Mouse (Mus musculus) stomach, embryonic 14.5 days (tissue): ENCODE results near the gene Mrpl41. TPM values are rescaled to one million over a fixed set of nuclear protein-coding genes. Genes with fewer than 3 reads are reported as not detected.

Experiments
- ATAC-seq: fragments of 200-750 bp; cut with Nextera tagmentation; 2 replicates; pipeline ENCODE4 v1.8.0; 2017; ENCODE audit warnings: low read depth, moderate TSS enrichment; ENCODE audit not compliant: insufficient number of reproducible peaks, insufficient read depth, low FRiP score
- H3K27ac ChIP-seq: fragments of 300-500 bp; sonication (generic); 2 replicates; pipeline ENCODE4 v1.5.1; 2014; ENCODE audit warnings: mild to moderate bottlenecking, low read length, moderate library complexity, mixed read lengths
- H3K27me3 ChIP-seq: fragments of 300-500 bp; sonication (generic); 2 replicates; pipeline ENCODE4 v1.6.1; 2014; ENCODE audit warnings: low read length, control low read depth, mixed read lengths; ENCODE audit not compliant: control insufficient read depth, insufficient read depth
- H3K36me3 ChIP-seq: fragments of 300-500 bp; sonication (generic); 2 replicates; pipeline ENCODE4 v1.6.1; 2014; ENCODE audit warnings: mild to moderate bottlenecking, control low read depth, low read length, moderate library complexity, mixed read lengths; ENCODE audit not compliant: control insufficient read depth, insufficient read depth
- H3K4me1 ChIP-seq: fragments of 300-500 bp; sonication (generic); 2 replicates; pipeline ENCODE4 v1.6.1; 2014; ENCODE audit warnings: low read length, control low read depth, mixed read lengths; ENCODE audit not compliant: control insufficient read depth, insufficient read depth
- H3K4me2 ChIP-seq: fragments of 300-500 bp; sonication (generic); replicated peaks from 2 replicates; pipeline ENCODE4 v1.6.1; 2014; ENCODE audit warnings: low read depth, low read length, control low read depth
- H3K4me3 ChIP-seq: fragments of 300-500 bp; sonication (generic); 2 replicates; pipeline ENCODE4 v1.5.1; 2014; ENCODE audit warnings: low read depth, low read length, control low read depth
- H3K9ac ChIP-seq: fragments of 300-500 bp; sonication (generic); replicated peaks from 2 replicates; pipeline ENCODE4 v1.6.1; 2014; ENCODE audit warnings: low read depth, mild to moderate bottlenecking, control low read depth, low read length, moderate library complexity, mixed read lengths
- H3K9me3 ChIP-seq: fragments of 300-500 bp; sonication (generic); 2 replicates; pipeline ENCODE4 v1.6.1; 2016; ENCODE audit warnings: low read depth, low read length, control low read depth; ENCODE audit not compliant: control insufficient read depth
- WGBS: fragments of 180-500 bp; shearing (Covaris S2); extraction: QIAGEN DNeasy Blood & Tissue Kit; methylation state at CpG from one replicate; pipeline ENCODE4 v1.1.7; 2014; 5-methylcytosine and 5-hydroxymethylcytosine counted together
- microRNA-seq: library from miRNA; unstranded; fragments of <30 nt; microRNA quantifications from one replicate; pipeline ENCODE4, GENCODE M21; 2016
- polyA plus RNA-seq: library from polyadenylated mRNA; unstranded; fragments of >200 nt; fragmentation: Nextera tagmentation; extraction: Ambion mirVana; gene quantifications from 2 replicates; pipeline ENCODE4 v1.2.1, GENCODE M21; 2014

The Mrpl41 gene
- polyA plus RNA-seq, 1 experiment from 2014 or later, result 129 TPM

DNA sequence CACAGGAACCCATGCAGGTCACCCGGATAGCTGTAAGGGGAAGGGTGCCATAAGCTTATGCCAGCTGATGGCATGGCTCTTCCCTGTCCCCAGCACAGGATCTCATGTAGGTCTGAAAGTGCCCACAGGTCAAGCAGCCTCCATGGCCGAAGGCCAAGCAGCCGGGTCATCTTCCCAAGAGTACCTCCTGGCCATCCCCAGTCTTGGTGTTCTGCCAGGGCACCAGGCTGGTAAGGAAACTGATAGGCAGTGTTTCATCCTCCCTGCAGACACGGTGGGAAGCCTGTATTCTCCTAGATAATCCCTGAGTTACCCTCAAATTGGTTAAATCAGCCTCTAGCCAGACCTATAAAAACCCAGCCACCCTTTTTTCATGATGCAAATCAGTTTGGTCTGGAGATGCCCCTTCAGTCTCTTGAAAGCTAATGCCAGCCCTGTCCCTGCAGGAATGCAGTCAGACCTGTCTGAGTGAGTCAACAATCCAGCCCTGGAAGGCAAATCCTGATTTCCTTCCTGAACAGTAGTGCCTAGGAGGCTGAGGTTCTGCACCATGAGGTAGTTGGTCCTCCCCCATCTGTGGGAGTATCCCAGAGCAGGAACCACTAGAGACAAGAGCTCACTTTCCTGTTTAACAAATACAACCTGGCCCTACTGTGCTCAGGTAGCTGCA, 47.0 kb downstream of the Mrpl41 start:
- Histone ChIP-seq H3K36me3 (no peaks in the 10 kb centered on the region; the same call in none of the 2 replicates), H3K4me2 (peak overlapping the region; percentile 22), H3K27me3 (no peaks in the 10 kb centered on the region), H3K27ac (peak overlapping the region; percentile 84), H3K4me1 (no peaks in the 10 kb centered on the region; the same call in 1 of the 2 replicates), H3K9me3 (no peaks in the 10 kb centered on the region), H3K9ac (no peak overlapping the region), H3K4me3 (no peak overlapping the region)
- whole genome bisulfite sequencing, result 60% methylated on average over 4 of the region's 4 CpGs
- ATAC-seq, result peak; percentile 86

DNA sequence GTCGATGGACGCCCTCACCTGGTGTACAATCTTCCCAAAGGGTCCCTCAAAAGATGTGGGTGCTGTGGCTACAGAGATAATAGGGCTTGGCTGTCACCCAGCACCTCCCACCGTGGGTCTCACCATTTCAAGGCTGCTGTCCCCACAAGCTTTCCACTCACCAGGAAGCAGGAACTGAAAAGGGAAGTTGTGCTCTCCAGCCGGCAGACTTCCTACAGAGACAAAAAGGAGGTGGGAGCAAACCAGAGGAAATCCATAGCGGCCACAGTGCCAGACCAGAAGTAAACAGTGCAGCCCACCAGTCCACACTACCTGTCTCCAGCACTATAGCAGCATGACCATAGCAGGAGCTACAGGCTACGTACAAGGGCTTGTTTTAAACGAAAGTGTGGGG, 47.9 kb downstream of the Mrpl41 start:
- no peaks in the 10 kb centered on the region; the same call in 1 of the 2 replicates for H3K4me1 ChIP-seq
- no peak for ATAC-seq
- no peak overlapping the region for H3K4me3 ChIP-seq
- H3K27ac ChIP-seq, result peak overlapping the region; percentile 33; the same call in 1 of the 2 replicates
- no peaks in the 10 kb centered on the region for H3K9me3 ChIP-seq
- H3K27me3 ChIP-seq, result no peaks in the 10 kb centered on the region
- no peaks in the 10 kb centered on the region; the same call in none of the 2 replicates for H3K36me3 ChIP-seq
- no peak overlapping the region; the same call in 1 of the 2 replicates for H3K9ac ChIP-seq
- no peak overlapping the region for H3K4me2 ChIP-seq
- WGBS, result 65% methylated on average over 7 of the region's 7 CpGs

GRCm38 (mm10) chr2:24926345-24926964, 48.4 kb downstream of the Mrpl41 start:
- no peak overlapping the region for H3K4me2 ChIP-seq
- no peak overlapping the region for H3K4me3 ChIP-seq
- ATAC-seq, result no peak
- H3K4me1 ChIP-seq, result no peaks in the 10 kb centered on the region; the same call in 1 of the 2 replicates
- WGBS, result 86% methylated on average over 9 of the region's 9 CpGs
- H3K27ac ChIP-seq, result no peak overlapping the region
- no peak overlapping the region for H3K9ac ChIP-seq
- no peaks in the 10 kb centered on the region for H3K9me3 ChIP-seq
- H3K36me3 ChIP-seq, result no peaks in the 10 kb centered on the region; the same call in none of the 2 replicates
- H3K27me3 ChIP-seq, result no peaks in the 10 kb centered on the region

DNA sequence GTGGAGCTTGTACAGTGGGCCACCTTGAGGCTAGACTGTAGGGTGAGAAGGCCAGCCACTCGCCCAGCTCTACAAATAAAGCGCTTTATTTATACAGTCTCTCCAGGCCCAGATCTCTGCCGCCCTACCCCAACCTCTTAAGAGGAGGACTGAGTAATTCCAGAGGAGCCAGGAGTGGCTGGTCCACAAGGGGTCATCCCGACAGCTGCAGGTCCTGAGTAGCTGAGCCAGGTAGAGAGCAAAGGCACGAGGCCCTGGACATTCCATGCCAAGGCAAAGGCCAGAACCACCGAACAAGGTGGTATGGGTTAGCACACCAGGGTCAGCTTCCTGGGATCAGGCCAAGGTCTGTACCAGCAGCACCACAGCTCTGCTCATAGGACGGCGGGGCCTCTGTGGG, 49.6 kb downstream of the Mrpl41 start:
- Histone ChIP-seq H3K4me2 (no peak overlapping the region), H3K9me3 (no peaks in the 10 kb centered on the region), H3K27ac (no peak overlapping the region), H3K4me3 (no peak overlapping the region), H3K36me3 (no peaks in the 10 kb centered on the region; the same call in none of the 2 replicates), H3K9ac (no peak overlapping the region), H3K4me1 (no peaks in the 10 kb centered on the region; the same call in 1 of the 2 replicates), H3K27me3 (no peaks in the 10 kb centered on the region)
- ATAC-seq, result no peak
- WGBS, result 68% methylated on average over 8 of the region's 8 CpGs

Small RNA genes lying within 50 kb of the gene (microRNA-seq; reads per million reads assigned to microRNA genes)
- not detected for gene Gm22875

Other genes starting within 250 kb of the Mrpl41 start
- 1.3 TPM in 2 replicates for gene Cacna1b, start 211.9 kb downstream of the Mrpl41 start, polyA plus RNA-seq
- gene Ehmt1, start 55.5 kb downstream of the Mrpl41 start, polyA plus RNA-seq, result 91.2 and 95.9 TPM in 2 replicates
- gene Arrdc1, start 39.8 kb downstream of the Mrpl41 start, polyA plus RNA-seq, result 72.4 and 80.5 TPM in 2 replicates
- gene Zmynd19, start 25.3 kb downstream of the Mrpl41 start, polyA plus RNA-seq, result 6.3 and 8.1 TPM in 2 replicates
- 25.4 and 28.6 TPM in 2 replicates for gene Dph7, start 12.7 kb downstream of the Mrpl41 start, polyA plus RNA-seq
- 5.2 and 6.5 TPM in 2 replicates for gene Pnpla7, start 935 bp upstream of the Mrpl41 start, polyA plus RNA-seq
- 59.5 and 60.3 TPM in 2 replicates for gene Nsmf, start 79.3 kb upstream of the Mrpl41 start, polyA plus RNA-seq
- 0.26 and 0.53 TPM in 2 replicates for gene Entpd8, start 105.2 kb upstream of the Mrpl41 start, polyA plus RNA-seq
- gene Noxa1, start 120.1 kb upstream of the Mrpl41 start, polyA plus RNA-seq, result 2.3 and 5.0 TPM in 2 replicates
- gene Nrarp, start 205.7 kb upstream of the Mrpl41 start, polyA plus RNA-seq, result 8.0 and 8.9 TPM in 2 replicates
- gene Tor4a, start 221.8 kb upstream of the Mrpl41 start, polyA plus RNA-seq, result 12.8 and 15.8 TPM in 2 replicates
- gene Nelfb, start 236.4 kb upstream of the Mrpl41 start, polyA plus RNA-seq, result 102 TPM in 2 replicates
- not detected in 2 replicates for gene Stpg3, start 239.5 kb upstream of the Mrpl41 start, polyA plus RNA-seq
- gene Fam166a, start 243.6 kb upstream of the Mrpl41 start, polyA plus RNA-seq, result not detected in 2 replicates
- 512 and 519 TPM in 2 replicates for gene Tubb4b, start 249.6 kb upstream of the Mrpl41 start, polyA plus RNA-seq